Mouse (Mus musculus): Measurements from ENCODE around the gene Vps25. TPM values are rescaled to one million over a fixed set of nuclear protein-coding genes. Genes with fewer than 3 reads are reported as not detected.

Vps25 gene
- polyA plus RNA-seq (2014; fragmentation: Nextera tagmentation; extraction: Ambion mirVana) = 117 and 119 TPM in 2 replicates

- peak within 1 kb of the TSS; percentile 78 for H3K4me3 ChIP-seq (ENCODE audit: low read depth, low read length)
- H3K9ac ChIP-seq (ENCODE audit: low read depth, low read length) = peak within 1 kb of the TSS; percentile 93
- no peaks in the 10 kb centered on the region for H3K36me3 ChIP-seq (ENCODE audit: control insufficient read depth, insufficient read depth, low read length)
- H3K9me3 ChIP-seq (ENCODE audit: control insufficient read depth, low read length) = no peaks in the 10 kb centered on the region
- H3K27ac ChIP-seq (ENCODE audit: low read depth, low read length) = peak within 1 kb of the TSS; percentile 87
- under 1% methylated on average over 40 of the region's 40 CpGs for WGBS
- H3K4me1 ChIP-seq (replicated peaks; ENCODE audit: control insufficient read depth, insufficient read depth, low read length) = peaks cover 4% of the 10 kb centered on the region; the same call in 1 of the 2 replicates
- 0 out of 2 replicates have a peak, but pooled peaks have one; percentile 45 for ATAC-seq (ENCODE audit: low FRiP score)
- peak; percentile 91 for DNase-seq (ENCODE audit: low spot score)
- H3K27me3 ChIP-seq (ENCODE audit: control insufficient read depth, insufficient read depth, low read length) = no peaks in the 10 kb centered on the region
- H3K4me2 ChIP-seq (replicated peaks; ENCODE audit: low read depth, low read length) = peak within 1 kb of the TSS; percentile 86
Measured at GRCm38 (mm10) chr11:101253613-101254389, at the start of gene Vps25. Gene Vps25 (plus strand): TSS chr11:101253707.

DNA sequence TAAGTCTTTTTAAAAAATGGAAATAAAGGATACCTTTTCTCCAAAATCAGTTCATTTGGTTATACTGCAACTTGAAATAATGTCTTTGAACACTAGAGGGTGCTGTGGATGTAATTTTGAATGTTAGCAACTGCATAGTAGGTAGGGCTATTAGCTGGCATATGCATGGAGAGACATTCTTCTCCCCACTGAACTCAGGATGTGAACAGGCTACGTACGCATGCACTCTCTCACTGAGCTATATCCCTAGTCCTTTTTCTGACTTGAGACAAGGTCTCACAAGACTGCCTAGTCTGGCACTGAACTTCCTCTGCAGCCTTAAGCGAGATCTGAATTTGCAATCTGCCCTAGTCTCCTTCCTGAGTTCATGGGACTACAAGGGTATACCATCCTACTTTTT is 41.5 kb upstream of the Vps25 start:
- WGBS = 50% methylated on average over 3 of the region's 3 CpGs
- no peak overlapping the region for H3K4me2 ChIP-seq (replicated peaks; ENCODE audit: low read depth, low read length)
- ATAC-seq (ENCODE audit: low FRiP score) = no peak
- no peaks in the 10 kb centered on the region for H3K4me1 ChIP-seq (replicated peaks; ENCODE audit: control insufficient read depth, insufficient read depth, low read length)
- no peak overlapping the region for H3K9ac ChIP-seq (ENCODE audit: low read depth, low read length)
- no peaks in the 10 kb centered on the region for H3K9me3 ChIP-seq (ENCODE audit: control insufficient read depth, low read length)
- H3K27me3 ChIP-seq (ENCODE audit: control insufficient read depth, insufficient read depth, low read length) = no peaks in the 10 kb centered on the region
- H3K27ac ChIP-seq (ENCODE audit: low read depth, low read length) = no peak overlapping the region
- DNase-seq (ENCODE audit: low spot score) = peak; percentile 82
- no peak overlapping the region for H3K4me3 ChIP-seq (ENCODE audit: low read depth, low read length)
- no peaks in the 10 kb centered on the region for H3K36me3 ChIP-seq (ENCODE audit: control insufficient read depth, insufficient read depth, low read length)

DNA sequence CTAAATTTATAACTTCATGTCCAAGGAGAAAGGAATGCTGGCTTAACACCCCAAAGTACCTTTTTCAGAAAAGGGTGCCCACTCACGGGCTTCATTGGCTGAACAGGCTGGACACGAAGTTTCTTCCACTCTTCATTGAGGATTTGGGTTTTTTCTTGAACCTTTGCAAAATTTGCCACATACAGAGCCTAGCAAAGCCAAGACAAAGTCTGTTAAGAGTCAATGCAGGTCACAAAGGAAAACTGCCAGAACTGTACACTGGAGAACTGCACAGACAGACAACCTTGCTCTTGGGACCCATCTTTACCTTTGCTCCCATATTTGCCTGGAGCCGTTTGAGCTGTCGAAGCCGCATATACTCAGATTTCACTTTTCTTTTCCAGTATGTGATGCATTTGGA is 36.6 kb upstream of the Vps25 start:
- no peaks in the 10 kb centered on the region for H3K4me1 ChIP-seq (replicated peaks; ENCODE audit: control insufficient read depth, insufficient read depth, low read length)
- no peaks in the 10 kb centered on the region for H3K27me3 ChIP-seq (ENCODE audit: control insufficient read depth, insufficient read depth, low read length)
- ATAC-seq (ENCODE audit: low FRiP score) (no peak), DNase-seq (ENCODE audit: low spot score) (no peak)
- no peaks in the 10 kb centered on the region for H3K9me3 ChIP-seq (ENCODE audit: control insufficient read depth, low read length)
- no peak overlapping the region for H3K4me2 ChIP-seq (replicated peaks; ENCODE audit: low read depth, low read length)
- H3K4me3 ChIP-seq (ENCODE audit: low read depth, low read length) = no peak overlapping the region
- 90% methylated on average over 5 of the region's 5 CpGs for WGBS
- no peaks in the 10 kb centered on the region for H3K36me3 ChIP-seq (ENCODE audit: control insufficient read depth, insufficient read depth, low read length)
- H3K9ac ChIP-seq (ENCODE audit: low read depth, low read length) = no peak overlapping the region
- H3K27ac ChIP-seq (ENCODE audit: low read depth, low read length) = no peak overlapping the region

DNA sequence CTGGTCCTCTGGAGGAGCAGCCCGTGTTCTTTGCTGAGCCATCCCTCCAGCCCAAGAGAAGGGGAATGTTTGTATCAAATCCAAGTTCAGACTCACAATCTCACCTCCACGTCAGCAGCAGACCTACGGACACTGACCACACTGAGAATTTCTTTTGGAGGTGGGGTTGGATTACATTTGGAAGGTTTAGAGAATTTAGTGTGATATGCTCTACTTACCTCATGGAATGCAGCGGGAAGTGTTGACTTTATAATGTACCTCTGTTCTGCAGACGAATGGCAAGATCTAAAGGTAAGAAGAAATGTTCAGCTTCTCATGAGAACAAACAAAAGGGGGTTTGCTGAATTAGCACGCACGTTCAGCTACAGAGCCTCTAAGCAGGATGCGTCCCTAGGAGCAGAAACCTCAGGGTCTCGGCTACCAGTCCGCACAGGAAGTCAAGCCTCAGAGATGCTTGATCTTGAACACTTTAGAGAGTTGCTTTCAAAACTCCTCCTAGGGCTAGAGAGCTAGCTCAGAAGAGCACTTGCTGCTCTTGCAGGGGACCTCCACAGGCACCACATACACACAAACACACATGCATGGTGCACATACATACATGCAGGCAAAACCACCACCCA is 35.0 kb upstream of the Vps25 start:
- 84% methylated on average over 10 of the region's 10 CpGs for WGBS
- no peaks in the 10 kb centered on the region for H3K36me3 ChIP-seq (ENCODE audit: control insufficient read depth, insufficient read depth, low read length)
- H3K4me3 ChIP-seq (ENCODE audit: low read depth, low read length) = no peak overlapping the region
- H3K27me3 ChIP-seq (ENCODE audit: control insufficient read depth, insufficient read depth, low read length) = no peaks in the 10 kb centered on the region
- no peaks in the 10 kb centered on the region for H3K9me3 ChIP-seq (ENCODE audit: control insufficient read depth, low read length)
- H3K9ac ChIP-seq (ENCODE audit: low read depth, low read length) = no peak overlapping the region
- no peak overlapping the region for H3K27ac ChIP-seq (ENCODE audit: low read depth, low read length)
- no peak for DNase-seq (ENCODE audit: low spot score)
- no peak for ATAC-seq (ENCODE audit: low FRiP score)
- H3K4me2 ChIP-seq (replicated peaks; ENCODE audit: low read depth, low read length) = no peak overlapping the region
- H3K4me1 ChIP-seq (replicated peaks; ENCODE audit: control insufficient read depth, insufficient read depth, low read length) = no peaks in the 10 kb centered on the region

- H3K9me3 ChIP-seq (ENCODE audit: control insufficient read depth, low read length) = no peaks in the 10 kb centered on the region
- no peaks in the 10 kb centered on the region for H3K27me3 ChIP-seq (ENCODE audit: control insufficient read depth, insufficient read depth, low read length)
- no peaks in the 10 kb centered on the region for H3K4me1 ChIP-seq (replicated peaks; ENCODE audit: control insufficient read depth, insufficient read depth, low read length)
- no peak overlapping the region for H3K27ac ChIP-seq (ENCODE audit: low read depth, low read length)
- H3K36me3 ChIP-seq (ENCODE audit: control insufficient read depth, insufficient read depth, low read length) = no peaks in the 10 kb centered on the region
- H3K4me2 ChIP-seq (replicated peaks; ENCODE audit: low read depth, low read length) = no peak overlapping the region
- H3K9ac ChIP-seq (ENCODE audit: low read depth, low read length) = no peak overlapping the region
- 57% methylated on average over 2 of the region's 2 CpGs for WGBS
- DNase-seq (ENCODE audit: low spot score) = no peak
- no peak overlapping the region for H3K4me3 ChIP-seq (ENCODE audit: low read depth, low read length)
- ATAC-seq (ENCODE audit: low FRiP score) = no peak
Measured at GRCm38 (mm10) chr11:101220853-101221252, 32.7 kb upstream of the Vps25 start.

DNA sequence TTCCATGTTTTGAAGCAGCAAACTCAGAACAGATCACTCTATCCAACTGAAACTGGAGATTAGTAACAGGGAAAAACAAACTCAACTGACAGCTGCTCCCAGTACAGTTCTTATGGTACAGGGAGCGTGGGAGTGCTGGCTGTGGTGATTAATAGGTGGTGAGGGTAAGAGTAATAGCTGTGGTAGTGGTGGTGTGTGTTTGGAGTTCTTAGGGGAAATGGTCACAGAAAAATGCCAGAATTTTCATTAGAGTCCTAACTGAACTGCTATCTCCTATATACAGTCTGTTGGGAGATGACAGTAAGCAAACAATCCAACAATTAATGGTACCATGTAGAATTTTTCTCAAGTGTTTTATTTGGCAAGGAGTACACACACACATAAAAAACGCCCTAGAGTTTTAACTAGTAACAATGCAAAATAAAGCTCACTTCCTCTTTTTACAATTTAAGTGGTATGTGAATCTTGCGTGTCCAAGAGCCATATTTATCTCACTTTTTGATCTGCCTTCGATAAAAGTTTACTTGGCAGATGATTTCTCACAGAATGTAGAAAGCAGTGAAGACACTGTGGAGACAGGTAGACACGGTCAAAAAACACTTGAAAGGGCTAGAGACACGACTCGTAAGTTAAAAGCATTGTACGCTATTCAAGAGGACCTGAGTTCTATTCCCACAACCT is 32.1 kb upstream of the Vps25 start:
- H3K27me3 ChIP-seq (ENCODE audit: control insufficient read depth, insufficient read depth, low read length) = no peaks in the 10 kb centered on the region
- H3K9ac ChIP-seq (ENCODE audit: low read depth, low read length) = no peak overlapping the region
- no peaks in the 10 kb centered on the region for H3K9me3 ChIP-seq (ENCODE audit: control insufficient read depth, low read length)
- ATAC-seq (ENCODE audit: low FRiP score) = no peak
- no peak overlapping the region for H3K4me2 ChIP-seq (replicated peaks; ENCODE audit: low read depth, low read length)
- WGBS = 92% methylated on average over 8 of the region's 8 CpGs
- DNase-seq (ENCODE audit: low spot score) = no peak
- no peaks in the 10 kb centered on the region for H3K36me3 ChIP-seq (ENCODE audit: control insufficient read depth, insufficient read depth, low read length)
- H3K27ac ChIP-seq (ENCODE audit: low read depth, low read length) = no peak overlapping the region
- H3K4me1 ChIP-seq (replicated peaks; ENCODE audit: control insufficient read depth, insufficient read depth, low read length) = no peaks in the 10 kb centered on the region
- H3K4me3 ChIP-seq (ENCODE audit: low read depth, low read length) = no peak overlapping the region

DNA sequence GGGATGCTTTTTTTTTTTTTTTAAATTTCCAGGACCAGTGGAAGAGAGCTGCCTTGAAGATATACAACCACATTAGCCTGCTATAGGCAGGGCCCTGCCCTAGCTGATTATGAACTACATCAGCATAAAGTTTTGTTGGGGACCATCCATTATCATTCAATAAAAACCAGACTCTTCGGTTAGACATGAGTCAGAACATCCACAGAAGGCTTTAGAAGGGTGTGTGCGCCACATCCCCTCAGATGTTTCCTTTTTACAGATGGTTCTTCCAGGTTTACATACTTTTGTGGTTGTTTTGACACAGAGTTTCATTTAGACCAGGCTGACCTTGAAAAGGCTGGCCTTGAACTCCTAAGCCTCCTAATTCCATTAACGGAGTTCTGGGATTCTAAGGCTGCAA is 29.2 kb upstream of the Vps25 start:
- Histone ChIP-seq H3K27me3 (ENCODE audit: control insufficient read depth, insufficient read depth, low read length) (no peaks in the 10 kb centered on the region), H3K4me3 (ENCODE audit: low read depth, low read length) (no peak overlapping the region), H3K4me1 (replicated peaks; ENCODE audit: control insufficient read depth, insufficient read depth, low read length) (no peaks in the 10 kb centered on the region), H3K4me2 (replicated peaks; ENCODE audit: low read depth, low read length) (no peak overlapping the region), H3K9ac (ENCODE audit: low read depth, low read length) (no peak overlapping the region), H3K36me3 (ENCODE audit: control insufficient read depth, insufficient read depth, low read length) (no peaks in the 10 kb centered on the region), H3K9me3 (ENCODE audit: control insufficient read depth, low read length) (no peaks in the 10 kb centered on the region), H3K27ac (ENCODE audit: low read depth, low read length) (no peak overlapping the region)
- no peak for DNase-seq (ENCODE audit: low spot score)
- no peak for ATAC-seq (ENCODE audit: low FRiP score)
- 92% methylated on average over 3 of the region's 3 CpGs for WGBS

DNA sequence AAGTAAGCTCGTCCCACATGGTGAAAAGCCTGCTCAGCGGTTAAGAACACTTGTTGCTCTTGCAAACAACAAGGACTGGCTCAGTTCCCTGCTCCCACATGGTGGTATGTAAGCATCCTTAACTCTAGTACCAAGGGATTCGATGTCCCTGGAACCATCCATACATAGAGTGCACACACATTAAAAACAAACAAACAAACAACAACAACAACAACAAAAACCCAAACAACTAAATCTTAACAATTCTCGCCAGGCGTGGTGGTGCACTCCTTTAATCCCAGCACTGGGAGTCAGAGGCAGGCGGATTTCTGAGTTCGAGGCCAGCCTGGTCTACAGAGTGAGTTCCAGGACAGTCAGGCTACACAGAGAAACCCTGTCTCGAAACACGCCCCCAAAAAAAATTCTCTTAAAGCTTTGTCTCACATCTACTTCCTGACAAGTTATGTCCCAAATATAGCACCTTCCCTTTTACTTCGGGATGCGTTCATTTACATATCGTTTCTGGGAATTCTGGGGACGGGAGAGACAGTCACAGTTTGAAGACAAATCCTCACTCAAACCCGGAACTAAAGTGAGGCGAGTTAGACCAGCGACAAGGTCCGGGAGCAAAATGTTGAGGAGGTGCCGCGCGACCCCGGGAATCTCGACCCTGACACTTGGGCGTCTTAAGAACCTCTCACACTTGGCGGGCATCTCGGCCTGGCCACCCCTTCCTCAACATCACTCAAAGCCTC is 28.0 kb upstream of the Vps25 start:
- no peak for DNase-seq (ENCODE audit: low spot score)
- H3K27ac ChIP-seq (ENCODE audit: low read depth, low read length) = no peak overlapping the region
- peak overlapping the region; percentile 90 for H3K4me2 ChIP-seq (replicated peaks; ENCODE audit: low read depth, low read length)
- H3K36me3 ChIP-seq (ENCODE audit: control insufficient read depth, insufficient read depth, low read length) = no peaks in the 10 kb centered on the region
- peak overlapping the region; percentile 82 for H3K9ac ChIP-seq (ENCODE audit: low read depth, low read length)
- no peaks in the 10 kb centered on the region for H3K9me3 ChIP-seq (ENCODE audit: control insufficient read depth, low read length)
- WGBS = 22% methylated on average over 25 of the region's 25 CpGs
- ATAC-seq (ENCODE audit: low FRiP score) = no peak
- peak overlapping the region; percentile 84 for H3K4me3 ChIP-seq (ENCODE audit: low read depth, low read length)
- no peaks in the 10 kb centered on the region for H3K4me1 ChIP-seq (replicated peaks; ENCODE audit: control insufficient read depth, insufficient read depth, low read length)
- no peaks in the 10 kb centered on the region for H3K27me3 ChIP-seq (ENCODE audit: control insufficient read depth, insufficient read depth, low read length)
